Mouse (Mus musculus): ENCODE results near the gene Pelp1.
"Not testable (repeated sequence)": the region's sequence is repeated elsewhere in the genome, so short reads cannot be mapped to it uniquely, and the experiment has no call there.

Gene Pelp1

DNA sequence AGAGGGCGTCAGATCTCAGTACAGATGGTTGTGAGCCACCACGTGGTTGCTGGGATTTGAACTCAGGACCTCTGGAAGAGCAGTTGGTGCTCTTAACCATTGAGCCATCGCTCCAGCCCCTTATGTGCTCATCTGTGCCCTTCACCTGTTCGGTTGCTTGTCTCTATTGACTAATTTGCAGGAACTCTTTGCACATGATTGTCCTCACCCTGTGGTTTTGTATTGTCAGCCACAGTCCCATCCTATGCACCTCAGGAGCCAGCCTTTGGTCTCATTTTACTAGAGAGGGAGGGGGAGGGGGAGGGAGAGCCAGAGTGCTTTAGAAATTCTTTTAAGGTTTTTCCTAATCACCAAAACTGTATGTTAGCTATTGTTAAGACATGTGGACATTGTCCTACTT, 8.4 kb upstream of the Pelp1 start:
- no peak for DNase-seq

DNA sequence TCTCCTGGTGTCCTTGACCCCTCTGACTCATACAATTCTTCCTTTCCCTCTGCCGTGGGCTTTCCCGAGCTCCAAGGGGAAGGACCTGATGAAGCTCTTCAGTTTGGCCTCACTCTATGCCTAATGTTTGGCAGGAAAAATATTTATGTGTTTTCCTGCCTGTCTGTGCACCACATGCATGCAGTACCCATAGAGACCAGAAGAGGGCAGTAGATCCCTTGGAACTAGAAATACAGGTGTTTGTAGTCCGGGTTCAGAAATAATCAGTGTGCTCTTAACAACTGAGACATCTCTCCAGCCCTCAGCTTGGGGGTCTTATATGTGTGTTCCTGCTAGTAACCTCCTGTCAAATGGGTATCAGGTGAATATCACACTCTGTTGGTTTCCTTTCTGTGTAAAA, 4.1 kb upstream of the Pelp1 start:
- peak; percentile 75 for DNase-seq

DNA sequence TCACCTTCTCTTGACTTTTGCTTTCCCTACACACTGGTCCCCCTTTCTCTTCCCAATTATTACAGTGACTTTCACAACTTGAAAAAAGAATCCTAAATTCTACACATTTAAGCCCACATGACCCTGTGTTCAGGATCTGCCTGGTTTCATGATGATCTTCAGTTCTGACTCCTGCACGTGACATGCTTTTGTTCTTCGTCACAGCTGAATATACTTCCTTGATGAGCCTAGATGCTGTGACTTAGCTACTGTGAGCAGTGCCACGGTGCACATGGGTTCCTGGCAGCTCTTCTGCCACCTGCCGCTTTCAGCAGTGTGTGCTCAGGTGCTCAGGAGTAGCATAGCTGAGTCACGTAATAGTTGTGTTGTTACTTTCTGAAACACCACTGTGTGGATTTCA, 2.8 kb upstream of the Pelp1 start:
- DNase-seq: no peak

DNA sequence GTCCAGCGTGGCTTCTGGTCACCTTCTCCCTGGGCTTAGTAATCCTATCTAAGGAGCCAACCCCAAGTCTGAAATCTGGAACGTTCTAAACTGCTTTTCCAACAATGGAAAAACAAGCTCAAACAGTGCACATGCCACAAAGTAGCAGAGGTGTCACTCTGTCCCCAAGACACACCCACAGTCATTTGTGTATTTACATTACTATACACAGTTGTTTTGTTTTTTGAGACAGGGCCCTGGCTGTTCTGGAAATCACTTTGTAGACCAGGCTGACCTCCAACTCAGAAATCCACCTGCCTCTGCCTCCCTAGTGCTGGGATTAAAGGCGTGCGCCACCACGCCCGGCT, 439 bp upstream of the Pelp1 start:
- no peak for DNase-seq

DNA sequence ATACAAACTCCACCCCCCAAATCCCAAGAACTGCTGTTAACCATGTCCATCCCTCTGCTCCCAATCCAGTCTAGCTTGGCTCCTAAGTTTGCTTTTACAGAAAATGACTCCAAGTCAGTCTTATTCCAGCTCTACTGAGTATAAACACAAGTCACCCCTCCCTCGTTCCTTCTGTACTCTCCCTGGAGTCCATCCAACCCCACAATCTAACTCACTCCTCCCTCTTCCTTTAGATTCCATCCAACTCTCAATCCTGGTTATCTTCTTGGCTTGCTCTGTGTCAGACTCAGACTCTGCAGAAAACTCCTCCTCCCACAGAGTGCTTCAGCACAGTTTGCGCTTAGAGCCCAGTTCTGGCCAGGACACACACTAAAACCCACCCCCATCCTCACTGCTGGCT, 6.2 kb downstream of the Pelp1 start:
- DNase-seq: no peak

DNA sequence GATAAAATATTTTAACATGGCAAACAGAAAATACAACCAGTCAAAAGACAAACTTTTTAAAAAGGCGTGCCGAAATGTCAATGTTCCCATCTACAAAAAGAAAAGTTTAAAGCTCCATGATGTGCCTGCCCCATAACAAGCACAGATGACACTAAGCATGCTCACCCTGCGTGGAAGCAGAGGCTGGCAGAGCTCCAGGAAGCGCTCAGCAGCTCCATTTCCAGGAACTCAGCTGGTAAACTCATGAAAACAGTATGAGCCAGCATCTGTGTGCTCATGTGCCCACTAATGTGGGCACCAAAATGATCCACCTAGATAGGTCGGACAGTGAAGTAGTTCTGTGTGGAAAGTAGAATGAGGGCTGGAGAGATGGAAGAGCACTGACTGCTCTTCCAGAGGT, 20.4 kb downstream of the Pelp1 start:
- DNase-seq: peak; percentile 46

DNA sequence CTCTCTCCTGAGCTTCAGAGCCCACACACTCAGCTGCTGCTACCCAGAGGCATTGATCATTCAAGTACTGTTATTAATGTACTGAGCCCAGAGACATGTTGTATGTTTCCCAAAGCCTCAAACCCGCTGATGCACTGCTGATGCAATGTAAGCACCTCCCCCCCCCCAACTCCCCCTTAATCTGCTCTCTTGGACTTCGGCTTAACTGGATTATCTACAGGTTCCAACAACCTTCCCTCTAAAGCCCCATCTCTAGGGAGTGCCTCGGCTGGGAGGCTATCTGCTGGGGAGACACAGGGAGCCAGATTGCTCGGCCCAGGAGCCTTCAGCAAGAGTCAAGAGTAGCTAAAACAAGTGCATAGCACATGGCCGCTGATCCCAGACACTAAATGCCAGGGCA, 22.4 kb downstream of the Pelp1 start:
- no peak for DNase-seq

GRCm38 (mm10) chr11:70384136-70384535, 25.7 kb downstream of the Pelp1 start:
- no peak for DNase-seq

DNA sequence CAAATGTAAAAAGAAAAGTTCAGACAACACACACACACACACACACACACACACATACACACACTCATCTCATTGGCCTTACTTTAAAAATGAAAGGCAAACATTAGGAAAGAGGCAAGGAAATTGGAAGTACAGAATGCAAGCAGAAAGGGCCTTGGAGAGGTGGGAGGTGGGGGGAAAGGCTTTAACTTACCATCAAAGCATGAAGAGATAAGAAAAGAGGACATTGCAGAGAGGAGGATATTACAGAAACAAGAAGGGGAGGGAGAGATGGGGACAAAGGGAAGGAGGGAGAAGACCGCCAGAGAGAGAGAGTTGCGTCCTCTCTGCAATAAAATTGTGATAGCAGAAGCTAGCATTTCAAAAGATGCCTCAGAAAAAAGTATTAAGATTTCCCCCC, 28.5 kb downstream of the Pelp1 start:
- no peak for DNase-seq

GRCm38 (mm10) chr11:70380478-70381005, 29.3 kb downstream of the Pelp1 start:
- DNase-seq: no peak

- no peak for DNase-seq
Observed at GRCm38 (mm10) chr11:70376054-70376453, 33.8 kb downstream of the Pelp1 start.

DNA sequence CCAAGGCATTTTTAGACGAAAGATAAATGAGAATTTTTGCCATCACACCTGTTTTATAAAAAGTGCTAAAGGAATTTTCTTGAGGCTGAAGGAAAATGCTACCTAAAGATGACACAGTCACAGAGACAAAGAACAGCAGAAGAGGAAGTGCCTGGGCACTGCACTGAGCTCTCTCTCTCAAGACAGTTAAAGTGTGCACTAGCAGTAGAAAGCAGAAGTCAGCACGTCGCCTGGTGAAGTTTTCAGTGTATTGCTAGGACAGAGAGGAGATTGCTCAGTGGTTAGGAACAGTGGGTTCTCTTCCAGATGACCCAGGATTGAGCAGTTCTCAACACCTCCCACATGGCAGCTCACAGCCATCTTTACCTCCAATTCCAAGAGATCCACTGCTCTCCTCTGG, 35.5 kb downstream of the Pelp1 start:
- DNase-seq: no peak

GRCm38 (mm10) chr11:70372849-70373557, 36.8 kb downstream of the Pelp1 start:
- no peak for DNase-seq

GRCm38 (mm10) chr11:70372396-70372795, 37.4 kb downstream of the Pelp1 start:
- DNase-seq: no peak

DNA sequence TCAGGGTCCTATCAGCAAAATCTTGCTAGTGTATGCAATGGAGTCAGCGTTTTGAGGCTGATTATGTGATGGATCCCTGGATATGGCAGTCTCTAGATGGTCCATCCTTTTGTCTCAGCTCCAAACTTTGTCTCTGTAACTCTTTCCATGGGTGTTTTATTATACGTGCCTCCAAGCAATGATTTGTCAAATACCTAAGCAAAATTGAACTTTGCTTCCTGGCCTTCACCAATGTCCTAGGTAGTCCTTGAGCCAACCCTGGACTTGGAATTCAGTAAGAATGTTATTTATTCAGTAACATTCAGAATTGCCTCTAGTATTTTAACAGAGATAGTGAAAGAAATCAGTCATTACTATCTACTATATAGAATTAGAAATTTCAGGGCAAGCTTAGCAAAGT, 41.2 kb downstream of the Pelp1 start:
- DNase-seq: not testable (repeated sequence)

- not testable (repeated sequence) for DNase-seq
Observed at GRCm38 (mm10) chr11:70367701-70368100, 42.1 kb downstream of the Pelp1 start.

DNA sequence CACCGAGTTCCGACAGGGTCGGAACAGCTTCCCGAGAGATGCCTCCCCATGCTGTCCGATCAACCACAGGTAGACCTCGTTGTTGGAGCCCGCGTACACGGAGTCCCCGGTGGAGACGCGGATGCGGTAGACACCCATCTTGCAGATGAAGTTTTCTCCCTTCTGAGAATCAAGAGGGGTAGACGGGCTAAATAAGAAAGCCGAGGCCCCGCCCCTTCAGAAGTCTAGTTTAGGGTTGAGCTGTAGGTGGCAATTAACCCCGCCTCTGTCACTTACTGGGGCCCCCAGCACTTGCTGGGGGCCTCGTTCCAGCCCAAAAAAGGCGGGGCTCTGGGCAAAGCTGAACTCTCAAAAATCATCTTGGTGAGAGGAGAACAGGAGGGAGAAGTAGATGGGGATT, 58.0 kb downstream of the Pelp1 start, which contains the start of gene Alox15:
Gene Alox15 (minus strand): TSS at position 164 of the 400 bp plus-strand sequence.
- no peak for DNase-seq

DNA sequence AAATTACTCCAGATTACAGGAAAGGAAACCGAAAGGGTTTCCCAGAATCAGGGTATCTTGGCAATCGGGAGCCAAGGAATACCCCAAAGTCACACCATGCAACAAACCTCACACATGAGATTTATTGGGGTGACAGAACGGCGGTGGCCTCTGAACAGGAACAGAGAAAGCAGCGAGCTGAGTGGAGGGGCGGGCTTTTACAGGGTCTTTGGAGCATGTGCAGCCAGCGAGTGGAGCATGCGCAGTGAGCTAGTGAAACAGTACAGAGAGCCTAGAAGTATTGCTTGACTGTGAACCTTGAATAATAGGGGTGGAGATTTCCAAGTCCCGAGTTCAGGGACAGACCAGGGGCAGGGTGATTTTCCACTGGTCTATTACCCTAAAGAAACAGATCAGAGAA, 61.2 kb downstream of the Pelp1 start:
- no peak for DNase-seq

DNA sequence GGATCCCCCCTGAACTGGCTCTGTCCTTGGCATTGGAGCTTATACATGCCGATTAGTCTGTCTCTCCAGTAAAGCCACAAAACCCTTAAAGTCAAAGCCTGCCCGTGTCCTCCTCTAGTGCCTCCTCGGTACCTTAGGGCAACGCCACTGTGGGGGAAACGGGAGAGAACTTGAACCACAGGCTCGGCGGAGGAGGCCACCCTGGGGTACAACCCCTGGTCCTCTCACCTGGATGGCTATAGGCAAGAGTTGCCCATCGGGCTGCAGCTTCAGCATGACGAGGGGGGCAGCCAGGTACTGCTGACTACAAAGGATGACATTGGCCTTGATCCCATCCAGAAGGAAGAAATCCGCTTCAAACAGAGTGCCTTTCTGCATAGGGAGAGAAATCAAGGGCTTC, 62.0 kb downstream of the Pelp1 start:
- no peak for DNase-seq

DNA sequence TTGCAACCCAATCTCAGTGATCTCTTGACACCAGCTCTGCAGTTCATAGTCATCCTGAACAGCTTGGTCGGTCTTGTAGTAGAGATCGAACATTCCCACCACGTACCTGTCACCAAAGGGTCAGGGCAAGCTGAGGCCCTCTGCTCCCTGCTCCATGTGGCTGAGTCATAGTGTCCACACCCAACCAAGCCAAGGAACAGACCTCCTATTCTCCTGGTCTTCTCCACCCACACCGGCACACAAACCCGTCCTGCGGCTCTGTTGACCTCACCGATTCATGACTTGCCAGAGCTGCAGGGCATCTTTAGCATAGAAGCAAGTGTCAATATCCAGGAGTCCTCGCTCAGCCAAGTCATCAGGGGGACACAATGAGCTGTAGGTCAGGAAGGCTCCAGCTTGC, 64.3 kb downstream of the Pelp1 start:
- DNase-seq: no peak

- DNase-seq: no peak
Observed at GRCm38 (mm10) chr11:70345061-70345460, 64.8 kb downstream of the Pelp1 start.
